Mouse (Mus musculus) cortical plate, adult 2 months (tissue): ENCODE data around the gene Prpf8.

Experiments
- CTCF ChIP-seq: fragments of 200-500 bp; IDR thresholded peaks from 2 replicates; pipeline ENCODE4 v1.5.1; 2011; ENCODE audit warnings: mild to moderate bottlenecking, control low read depth, low read length; ENCODE audit not compliant: insufficient read depth; ENCODE audit errors: extremely low read depth
- POLR2A ChIP-seq: fragments of 200-500 bp; IDR thresholded peaks from 2 replicates; pipeline ENCODE4 v1.6.1; 2011; ENCODE audit warnings: mild to moderate bottlenecking, low read length, control low read depth; ENCODE audit not compliant: insufficient read depth; ENCODE audit errors: extremely low read depth

DNA sequence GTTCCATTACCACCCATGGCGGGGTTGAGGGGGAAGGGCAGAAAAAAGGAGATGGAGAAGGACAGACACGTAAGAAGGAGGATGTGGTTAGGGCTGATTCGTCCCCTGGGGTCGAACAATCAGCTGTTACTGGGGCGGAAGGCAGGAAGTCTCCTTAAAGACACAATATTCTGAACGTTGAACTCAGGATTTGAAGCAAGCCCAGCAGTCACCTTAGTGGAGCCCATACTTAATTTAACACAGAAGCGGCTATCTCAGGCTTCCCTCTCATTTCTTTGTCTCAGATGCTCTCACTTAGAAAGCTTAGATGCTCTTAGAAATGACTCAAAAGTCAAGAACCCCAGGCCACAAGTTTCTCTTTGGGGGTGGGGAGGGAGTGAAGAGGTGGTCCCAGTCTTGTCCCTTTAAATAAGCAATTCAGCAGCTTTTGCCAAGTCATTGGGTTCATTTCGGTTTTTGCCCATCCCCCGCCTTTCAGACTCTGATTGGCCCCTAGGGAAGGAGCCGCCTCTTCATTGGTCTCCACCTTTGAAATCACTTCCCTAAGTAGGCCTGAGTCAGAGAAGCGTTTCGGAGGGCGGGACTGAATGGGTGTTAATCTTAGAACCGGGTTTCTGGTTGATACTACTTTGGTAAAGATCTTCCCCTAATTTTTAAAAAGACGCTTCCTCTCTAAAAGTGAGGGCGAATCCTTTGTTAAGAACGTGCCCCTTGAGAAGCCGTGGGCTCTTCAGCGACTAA, 26.3 kb upstream of the Prpf8 start:
- TF ChIP-seq CTCF (no peak), POLR2A (peak; percentile 57; the same call in 1 of the 2 replicates)
